Mouse (Mus musculus): Measurements from ENCODE around the gene Syt7.

DNA sequence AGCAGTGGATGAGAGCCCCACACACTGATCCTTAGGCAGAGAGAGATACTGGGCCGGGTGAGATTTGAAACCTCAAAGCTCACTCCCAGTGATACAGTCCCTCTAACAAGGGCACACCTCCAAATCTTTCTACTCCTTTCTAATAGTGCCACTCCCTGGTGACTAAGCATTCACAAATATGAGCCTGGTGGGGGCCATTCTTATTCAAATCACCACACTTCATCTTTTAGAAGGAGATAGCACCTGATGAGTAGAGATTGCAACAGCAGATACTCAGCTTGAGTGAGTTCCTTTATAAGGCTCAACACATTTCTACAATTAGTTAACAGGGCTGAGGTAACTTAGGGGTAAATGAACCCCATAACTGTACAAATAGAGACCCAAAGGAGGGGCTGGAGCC lies 15.7 kb upstream of the Syt7 start:
- TF ChIP-seq CTCF (IDR thresholded peaks at IDR 0.05; ENCODE audit: extremely low read depth, insufficient read length, insufficient replicate concordance, low read depth, low read length) (no peak), POLR2A (IDR thresholded peaks at IDR 0.05; ENCODE audit: low read depth, low read length) (no peak)

All from small intestine, adult 2 months (tissue).